Mouse (Mus musculus): Measurements from ENCODE around the gene Tm4sf19.

Gene Tm4sf19

DNA sequence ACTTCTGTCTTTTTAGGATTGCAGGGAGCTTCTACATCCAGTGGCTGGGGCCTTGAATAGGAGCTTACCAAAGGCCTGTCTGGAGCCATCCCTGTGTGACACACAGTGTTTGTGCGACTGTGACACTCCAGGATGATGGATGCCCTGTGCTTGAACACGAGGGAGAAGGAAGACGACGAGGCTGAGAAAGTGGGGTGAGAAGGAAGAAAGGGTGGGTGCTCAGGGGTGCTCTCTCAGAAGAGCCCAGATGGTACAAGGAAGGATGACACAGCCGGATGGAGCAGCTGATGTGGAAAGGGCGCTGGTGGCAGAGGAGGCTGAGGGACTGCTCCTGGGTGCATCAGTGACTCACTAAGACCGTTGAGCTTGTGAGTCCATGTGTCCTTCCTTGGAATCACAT is at the start of gene Tm4sf19:
Gene Tm4sf19 (plus strand): TSS at position 240 of the 400 bp plus-strand sequence.
- no peak for DNase-seq (ENCODE audit: low spot score)

DNA sequence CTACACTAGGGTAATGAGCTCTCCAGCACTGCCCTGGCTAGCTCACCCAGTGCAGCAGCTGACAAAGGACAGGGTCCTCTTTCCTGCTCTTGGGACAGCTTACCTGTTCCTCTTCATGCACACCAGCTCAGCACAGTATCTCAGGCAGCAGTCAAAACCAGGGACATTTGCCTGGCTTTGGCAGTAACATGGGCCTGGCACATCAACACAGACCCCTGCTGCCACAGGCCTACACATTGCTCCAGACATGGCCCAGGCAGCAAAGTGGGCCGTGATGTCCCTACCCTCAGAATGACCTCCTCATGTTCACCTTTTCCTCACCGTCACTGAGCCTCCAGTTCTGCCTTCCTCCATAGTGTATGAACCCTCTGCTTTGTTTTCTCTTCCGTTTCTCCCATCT is 49.5 kb upstream of the Tm4sf19 start:
- no peak for DNase-seq (ENCODE audit: low spot score)

DNA sequence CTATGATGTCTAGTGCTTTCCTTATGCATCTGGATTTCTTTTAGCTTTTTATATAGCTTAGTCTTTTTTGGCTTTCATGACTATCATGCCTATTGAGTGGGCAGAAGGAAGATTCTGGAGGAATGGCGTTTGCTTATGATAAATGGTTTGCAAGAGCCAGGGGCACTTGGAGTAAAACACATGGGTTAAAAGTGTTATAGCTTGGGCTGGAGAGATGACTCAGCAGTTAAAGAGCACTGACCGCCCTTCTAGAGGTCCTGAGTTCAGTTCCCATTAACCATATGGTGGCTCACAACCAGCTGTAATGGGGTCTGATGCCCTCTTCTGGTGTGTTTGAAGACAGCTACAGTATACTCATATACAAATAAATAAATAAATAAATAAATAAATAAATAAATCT is 36.8 kb upstream of the Tm4sf19 start:
- DNase-seq (ENCODE audit: low spot score), result no peak

DNA sequence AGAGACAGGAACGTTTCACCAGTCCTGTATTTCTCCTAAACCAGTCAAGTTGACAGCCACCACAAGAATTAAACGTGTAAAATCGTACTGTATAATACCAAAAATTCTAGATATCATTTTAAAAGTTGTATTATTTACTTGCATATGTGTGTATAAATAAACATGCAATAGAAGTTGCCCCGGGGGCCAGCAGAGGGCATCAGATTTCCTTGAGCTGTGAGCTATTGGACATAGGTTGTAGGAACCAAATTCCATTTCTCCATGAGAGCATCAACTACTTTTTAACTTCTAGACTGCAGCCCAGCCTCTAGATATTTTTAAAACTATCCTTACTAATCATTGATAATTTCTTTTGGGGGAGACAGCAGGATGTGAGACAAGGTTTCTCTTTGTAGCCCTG is 29.0 kb upstream of the Tm4sf19 start:
- no peak for DNase-seq (ENCODE audit: low spot score)

DNA sequence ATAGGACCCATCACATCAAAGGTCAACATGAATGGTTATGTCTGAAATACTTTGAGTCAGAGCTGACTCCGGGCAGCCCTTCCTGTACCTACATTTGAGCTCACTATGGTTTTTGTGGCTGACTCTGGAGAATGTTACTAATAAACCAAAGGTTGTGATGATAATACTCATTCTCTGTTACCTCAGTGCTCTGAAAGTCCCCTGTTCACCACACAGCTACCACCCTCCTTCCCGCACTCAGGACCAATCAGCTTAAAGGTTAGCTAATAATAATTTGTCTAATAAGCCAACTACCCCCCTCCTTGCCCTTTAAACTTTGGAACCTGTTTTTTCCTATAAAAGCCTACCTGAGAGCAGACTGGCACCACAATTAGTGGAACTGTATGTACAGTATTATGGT is 20.7 kb upstream of the Tm4sf19 start:
- no peak for DNase-seq (ENCODE audit: low spot score)

DNA sequence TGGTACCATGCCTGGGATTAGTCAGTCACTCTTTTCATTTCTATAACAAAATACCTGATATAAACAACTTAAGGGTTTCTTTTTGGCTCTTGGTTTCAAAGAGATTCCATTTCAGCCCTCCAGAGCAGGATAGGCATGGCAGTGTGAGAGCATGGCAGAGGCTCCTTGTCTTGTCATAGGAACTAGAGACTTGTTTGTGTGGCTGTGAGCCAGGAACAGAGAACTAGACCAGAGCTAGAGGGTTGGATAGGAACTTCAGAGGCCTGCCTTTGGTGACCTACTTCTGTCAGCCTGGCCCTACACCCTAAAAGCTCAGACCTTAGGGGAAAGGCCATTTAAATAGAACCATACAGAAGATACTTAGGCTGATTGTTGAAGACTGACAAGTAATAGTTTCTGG is 17.4 kb upstream of the Tm4sf19 start:
- DNase-seq (ENCODE audit: low spot score), result no peak

DNA sequence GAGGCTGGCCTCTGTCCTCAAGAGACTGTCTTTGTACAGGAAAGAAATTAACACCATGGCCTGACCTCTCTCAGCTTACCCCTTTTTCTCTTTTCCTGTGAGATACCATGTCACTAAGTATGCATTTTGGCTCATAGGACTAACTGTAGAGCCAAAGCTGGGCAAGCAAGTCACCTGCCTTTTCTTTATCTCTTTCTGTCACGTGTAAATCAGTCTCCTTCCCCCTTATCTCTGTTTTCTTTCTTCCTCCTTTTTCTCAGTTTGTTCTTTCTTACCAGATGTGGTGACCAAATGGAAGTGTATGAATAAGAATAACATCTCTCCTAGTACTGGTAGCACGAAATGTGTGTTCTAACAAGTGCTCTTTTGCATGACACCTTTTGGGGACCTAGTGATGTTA is 15.4 kb upstream of the Tm4sf19 start:
- no peak for DNase-seq (ENCODE audit: low spot score)

DNA sequence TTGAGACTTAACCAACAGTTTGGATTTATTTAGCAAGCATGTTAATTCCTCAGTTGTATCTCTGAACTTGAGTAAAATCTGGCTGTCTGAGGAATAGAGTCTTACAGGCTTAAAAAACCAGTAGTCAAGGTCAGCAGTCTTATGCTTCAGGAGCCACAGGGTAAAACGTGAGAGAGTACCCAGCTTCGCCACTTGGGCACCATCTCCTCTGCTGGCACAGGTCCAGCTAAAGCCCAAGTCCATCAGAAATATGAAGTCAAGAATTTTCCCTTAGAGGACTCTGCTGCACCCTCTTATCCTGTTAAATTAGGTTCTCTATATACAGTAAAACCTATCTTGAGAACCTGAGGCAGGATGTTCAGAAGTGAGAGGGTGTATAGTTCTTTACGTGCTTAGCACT is 13.5 kb upstream of the Tm4sf19 start:
- no peak for DNase-seq (ENCODE audit: low spot score)

DNA sequence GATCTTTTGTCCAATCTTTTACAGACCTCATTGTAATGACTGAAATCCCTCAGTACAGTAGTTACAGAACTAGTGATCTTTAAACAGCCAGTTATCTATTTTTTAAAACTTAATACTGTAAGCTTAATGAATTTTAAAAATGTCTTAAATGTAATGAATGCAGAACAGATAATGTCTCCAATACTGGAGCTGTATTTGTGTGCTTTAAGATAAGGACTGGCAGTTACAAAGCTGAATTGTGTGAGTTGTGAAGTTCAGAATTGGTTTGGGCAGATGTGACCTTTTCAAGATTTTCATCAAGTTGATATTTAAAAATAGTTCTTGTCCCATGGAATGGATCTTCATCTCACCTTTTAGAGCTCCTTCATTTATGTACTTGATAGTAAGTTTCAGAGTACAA is 11.3 kb upstream of the Tm4sf19 start:
- no peak for DNase-seq (ENCODE audit: low spot score)

DNA sequence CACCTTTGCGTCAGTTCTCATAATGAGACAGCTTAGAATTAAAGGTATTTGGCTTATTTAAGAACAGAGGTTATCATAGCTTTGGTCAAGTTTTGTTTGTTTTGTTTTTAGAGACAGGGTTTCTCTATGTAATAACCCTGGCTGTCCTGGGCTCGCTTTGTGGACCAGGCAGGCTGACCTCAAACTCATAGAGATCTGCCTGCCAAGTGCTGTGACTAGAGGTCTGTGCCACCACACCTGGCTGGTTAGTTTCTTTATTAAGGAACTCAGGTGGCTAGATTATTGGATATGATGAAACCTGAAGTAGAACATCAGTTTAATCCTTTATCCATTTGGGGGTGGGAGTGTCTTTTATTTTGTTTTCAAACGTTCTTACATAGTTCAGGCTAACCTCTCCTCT is 10.5 kb upstream of the Tm4sf19 start:
- DNase-seq (ENCODE audit: low spot score), result no peak

DNA sequence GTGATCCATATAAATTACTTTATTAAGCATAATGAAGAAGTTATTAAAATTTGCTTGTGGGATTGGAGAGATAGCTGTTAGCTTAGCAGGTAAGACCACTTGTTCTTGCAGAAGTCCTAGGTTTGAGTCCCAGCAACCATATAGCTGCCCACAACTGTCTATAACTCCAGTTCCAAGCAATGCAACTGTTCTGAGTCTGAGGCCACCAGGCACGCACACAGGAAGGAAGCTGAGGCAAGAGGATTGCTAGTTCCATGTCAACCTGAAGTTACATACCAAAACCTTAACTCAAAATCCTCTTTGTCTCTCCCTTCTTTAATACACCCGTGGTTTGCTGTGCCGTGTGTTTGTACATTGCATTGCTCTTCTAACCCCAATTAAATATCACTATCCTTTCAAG is 9.4 kb upstream of the Tm4sf19 start:
- DNase-seq (ENCODE audit: low spot score), result no peak

DNA sequence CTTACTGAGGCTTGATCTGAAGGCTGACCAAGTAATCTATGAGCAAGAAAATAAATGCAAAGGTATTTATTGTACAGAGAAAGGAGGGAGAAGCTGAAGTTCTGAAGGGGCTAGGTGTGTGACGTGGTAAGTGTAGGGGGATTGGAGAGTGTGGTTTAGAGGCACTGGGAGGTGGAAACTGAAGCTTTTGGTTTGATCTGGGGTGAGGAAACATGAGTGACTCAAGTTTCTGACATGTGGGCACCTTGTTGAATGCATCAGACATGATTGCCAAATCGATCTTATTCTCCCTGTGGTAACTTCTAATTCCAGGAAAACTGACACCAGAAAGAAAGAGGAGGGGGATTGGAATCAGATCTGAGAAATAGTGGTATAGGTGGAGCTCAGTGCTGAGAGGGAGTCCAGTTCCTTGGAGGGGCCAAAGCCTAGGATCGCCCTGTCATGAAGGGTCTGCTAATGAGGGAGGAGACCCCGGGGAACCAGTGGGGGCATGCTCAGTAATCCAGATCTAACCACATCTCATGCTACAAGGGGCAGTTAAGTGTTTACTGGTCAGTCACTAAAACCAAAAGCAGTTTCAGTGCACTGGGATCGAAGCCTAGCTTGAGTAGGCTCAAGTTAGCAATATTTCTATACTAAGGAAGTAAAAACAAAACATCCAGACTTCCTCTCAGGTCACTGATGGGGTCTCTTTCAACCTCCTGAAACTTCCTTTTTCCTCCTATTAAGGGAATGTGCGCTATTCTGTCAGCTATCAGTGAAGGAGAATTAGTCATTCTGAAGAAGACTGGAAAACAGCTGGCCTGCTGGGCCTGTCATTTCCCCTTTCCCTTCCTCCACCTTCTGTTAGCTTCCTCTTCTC is 4.4 kb upstream of the Tm4sf19 start:
- DNase-seq (ENCODE audit: low spot score), result no peak

DNA sequence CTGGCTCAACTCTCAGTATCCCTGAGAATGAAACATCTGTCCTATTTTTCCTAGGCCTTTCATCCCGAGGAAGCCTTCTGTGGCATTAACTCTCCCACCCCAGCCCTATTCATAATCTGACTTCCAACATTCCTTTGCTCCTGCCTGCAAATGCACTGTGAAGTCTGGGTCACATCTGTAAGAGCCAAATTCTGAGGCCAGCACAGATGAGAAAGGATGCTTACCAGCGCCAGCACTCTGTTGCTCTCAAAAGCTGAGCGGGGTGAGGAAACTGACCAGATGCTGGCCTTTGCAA is 3.8 kb upstream of the Tm4sf19 start:
- no peak for DNase-seq (ENCODE audit: low spot score)

DNA sequence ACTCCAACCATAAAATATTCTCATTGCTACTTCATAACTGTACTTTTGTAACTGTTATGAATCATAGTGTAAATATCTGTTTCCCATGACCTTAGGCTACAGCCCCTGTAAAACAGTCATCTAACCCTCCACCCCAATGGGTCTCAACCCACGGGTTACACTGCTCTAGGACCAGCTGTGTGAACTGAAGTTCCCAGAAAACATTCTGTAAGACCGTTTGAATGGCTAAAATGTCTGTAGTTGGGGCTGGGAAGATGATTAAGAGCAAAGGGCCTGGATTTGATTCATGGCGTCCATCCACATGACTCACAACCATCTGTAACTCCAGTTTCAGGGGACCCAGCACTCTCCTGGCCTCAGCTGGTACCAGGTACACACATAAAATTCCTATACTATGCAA is 2.1 kb upstream of the Tm4sf19 start:
- DNase-seq (ENCODE audit: low spot score), result no peak

DNA sequence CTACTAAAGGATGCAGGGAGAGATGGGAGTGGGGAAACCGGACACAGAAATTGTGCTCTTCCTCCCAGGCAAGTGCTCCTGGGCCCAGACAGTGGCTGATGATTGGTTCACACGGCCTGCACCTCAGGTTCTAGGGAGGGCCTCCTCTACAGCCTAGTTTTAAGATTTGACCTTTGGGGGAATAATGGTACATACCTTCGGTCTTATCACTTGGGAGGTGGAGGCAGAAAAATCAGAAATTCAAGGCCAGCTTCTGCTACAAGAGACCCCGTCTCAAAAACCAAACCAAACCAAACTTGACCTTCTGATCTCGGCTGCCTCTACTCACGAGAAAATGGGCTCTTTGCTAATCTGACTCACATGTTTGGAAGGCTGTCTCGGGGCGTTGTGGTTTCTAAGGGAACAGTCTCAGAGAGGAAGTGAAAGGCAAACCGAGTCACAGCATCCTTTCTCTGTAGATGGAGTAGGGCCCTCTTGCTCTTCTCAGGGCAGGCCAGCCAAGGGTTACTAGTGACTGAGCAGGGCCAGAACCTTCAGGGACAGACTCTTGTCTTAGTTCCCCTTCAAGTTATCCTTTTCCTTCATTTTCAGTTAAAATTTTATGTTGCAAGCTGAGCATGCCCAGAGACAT is 1.1 kb downstream of the Tm4sf19 start:
- DNase-seq (ENCODE audit: low spot score), result no peak

DNA sequence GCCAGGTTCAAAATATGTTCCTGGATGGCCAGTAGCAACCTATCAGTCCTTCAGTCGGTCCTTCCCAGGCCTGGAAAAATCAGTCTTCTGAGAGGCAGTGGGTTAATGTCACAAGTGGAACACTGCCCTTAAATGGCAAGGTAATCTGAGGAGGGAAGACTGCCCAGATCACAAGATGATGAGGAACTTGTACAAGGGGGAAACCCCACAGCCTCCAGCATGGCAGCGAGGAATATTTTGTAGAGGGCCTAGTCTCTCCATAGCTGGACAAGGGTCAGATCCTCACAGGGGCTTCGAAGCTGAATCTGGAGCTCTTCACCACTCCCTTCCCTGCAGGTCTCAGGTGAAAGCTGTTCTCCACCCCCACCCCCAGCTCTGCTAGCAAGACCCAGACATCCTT is 2.5 kb downstream of the Tm4sf19 start:
- DNase-seq (ENCODE audit: low spot score), result no peak

DNA sequence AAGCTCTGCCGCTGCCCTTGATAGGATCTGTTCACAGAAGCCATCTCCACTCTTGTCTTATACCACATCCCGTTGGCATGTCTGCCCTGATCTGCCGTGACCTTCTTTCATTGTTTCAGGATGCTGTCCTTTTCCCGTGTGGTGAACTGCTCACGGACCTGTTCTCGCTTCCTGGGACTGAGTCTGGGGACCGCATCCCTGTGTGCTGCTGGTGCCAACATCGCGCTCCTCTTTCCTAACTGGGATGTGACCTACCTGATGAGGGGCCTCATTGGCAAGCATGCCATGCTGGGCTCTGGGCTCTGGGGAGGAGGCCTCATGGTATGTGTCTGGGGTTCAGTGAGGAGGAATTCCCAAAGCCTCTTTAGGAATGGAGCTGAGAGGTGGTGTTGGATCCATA is 5.4 kb downstream of the Tm4sf19 start:
- DNase-seq (ENCODE audit: low spot score), result no peak

DNA sequence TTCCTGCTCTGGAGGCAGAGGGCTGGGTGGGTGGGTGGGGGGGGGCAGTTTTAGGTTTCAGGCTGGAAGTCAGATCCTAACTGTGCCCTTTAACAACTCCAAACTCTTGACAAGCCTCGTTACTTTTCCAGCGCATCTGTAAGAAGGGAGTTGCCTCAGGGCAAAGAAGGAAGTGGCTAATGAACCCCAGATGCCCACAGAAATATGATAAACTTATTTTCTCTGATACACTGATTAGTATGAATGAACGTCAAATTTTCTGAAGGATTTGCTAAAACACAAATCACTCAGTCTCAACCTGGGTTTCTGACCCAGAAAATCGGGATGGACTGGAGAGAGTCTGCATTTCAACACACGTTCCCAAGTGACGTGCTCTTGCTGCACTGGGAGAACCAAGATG is 6.4 kb downstream of the Tm4sf19 start:
- no peak for DNase-seq (ENCODE audit: low spot score)

DNA sequence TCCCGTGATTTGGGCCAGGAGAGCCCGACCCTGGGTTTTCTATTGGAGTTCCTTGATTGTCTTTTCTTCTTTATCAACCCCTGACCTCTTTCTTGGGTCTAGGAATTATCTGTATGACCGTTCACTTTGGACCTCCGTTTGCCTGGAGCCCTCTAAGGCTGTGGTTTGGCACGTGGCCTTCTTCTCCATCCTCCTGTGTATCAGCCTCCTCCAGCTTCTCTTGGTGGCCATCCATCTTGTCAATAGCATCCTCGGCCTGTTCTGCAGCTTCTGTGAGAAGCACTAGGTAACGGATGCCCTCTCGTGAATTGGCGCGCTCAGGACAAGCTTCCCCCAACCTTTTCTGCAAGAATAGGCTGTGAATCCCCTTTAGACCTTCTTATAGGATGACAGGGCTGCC is 7.4 kb downstream of the Tm4sf19 start:
- DNase-seq (ENCODE audit: low spot score), result no peak

DNA sequence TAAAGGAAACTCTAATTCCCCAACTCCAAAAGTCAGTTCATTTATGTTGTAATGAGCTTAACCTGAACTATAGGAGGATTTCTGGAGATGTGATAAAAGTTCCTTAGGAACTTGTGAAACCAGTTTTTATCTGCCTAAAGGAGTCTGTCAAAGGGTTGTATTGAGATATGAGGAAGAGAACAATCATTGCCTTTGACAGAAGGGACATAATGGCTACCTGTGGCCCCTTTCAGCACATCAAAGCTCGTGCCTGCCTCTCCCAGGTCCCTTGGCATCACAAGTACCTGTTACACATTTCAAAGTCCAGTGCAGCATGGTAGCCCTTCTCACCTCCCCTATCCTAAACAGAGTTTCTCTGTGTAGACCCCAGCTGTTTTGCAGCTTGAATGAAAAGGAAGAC is 17.2 kb downstream of the Tm4sf19 start:
- no peak for DNase-seq (ENCODE audit: low spot score)

DNA sequence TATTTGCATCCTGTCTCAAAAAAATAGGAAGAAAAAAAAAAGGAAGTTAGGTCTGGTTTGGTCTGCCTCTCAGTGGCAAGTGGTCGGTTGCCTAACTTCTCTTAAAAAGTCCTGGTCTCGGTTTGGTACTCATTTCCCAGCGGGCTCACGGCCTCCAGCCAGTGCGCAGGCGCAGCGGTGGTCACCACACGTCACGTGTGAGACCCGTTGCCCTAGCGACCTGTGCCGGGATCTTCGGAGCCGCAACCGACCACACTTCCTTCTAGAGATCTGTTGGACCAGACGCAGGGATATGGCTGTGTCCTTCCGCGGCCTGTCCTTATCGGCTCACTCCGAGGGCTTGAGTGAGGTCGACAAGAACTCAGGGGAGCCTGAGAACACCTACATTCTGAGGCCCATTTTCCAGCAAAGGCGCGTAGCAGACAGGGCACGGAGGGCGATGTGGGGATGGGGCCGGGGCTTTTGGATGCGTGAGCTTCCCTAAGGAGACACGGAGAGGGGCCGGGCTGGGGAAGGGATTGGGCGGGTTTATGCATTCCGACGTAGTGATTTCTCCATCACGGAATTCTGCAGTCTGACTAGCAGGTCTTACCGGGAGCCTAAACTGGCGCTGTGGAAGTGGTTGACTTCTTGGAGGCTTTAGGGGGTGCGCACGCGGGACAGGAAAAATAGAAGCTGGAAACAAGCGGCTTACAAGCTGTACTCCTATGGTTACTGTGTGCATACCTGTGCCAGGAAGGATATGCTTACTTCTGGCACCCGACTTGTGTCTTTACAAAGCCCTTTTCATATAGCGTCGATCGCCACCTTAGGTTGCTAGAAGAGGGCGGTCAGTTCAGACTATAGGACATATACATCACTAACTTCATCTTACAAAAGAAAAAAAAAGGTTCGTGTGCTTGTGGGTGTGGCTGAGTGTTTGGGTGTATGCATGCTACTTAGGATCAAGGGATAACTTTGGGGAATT is 19.5 kb downstream of the Tm4sf19 start, which contains the start of gene Tctex1d2:
Gene Tctex1d2 (plus strand): TSS at position 186 of the 967 bp plus-strand sequence.
- DNase-seq (ENCODE audit: low spot score), result peak; percentile 88

DNA sequence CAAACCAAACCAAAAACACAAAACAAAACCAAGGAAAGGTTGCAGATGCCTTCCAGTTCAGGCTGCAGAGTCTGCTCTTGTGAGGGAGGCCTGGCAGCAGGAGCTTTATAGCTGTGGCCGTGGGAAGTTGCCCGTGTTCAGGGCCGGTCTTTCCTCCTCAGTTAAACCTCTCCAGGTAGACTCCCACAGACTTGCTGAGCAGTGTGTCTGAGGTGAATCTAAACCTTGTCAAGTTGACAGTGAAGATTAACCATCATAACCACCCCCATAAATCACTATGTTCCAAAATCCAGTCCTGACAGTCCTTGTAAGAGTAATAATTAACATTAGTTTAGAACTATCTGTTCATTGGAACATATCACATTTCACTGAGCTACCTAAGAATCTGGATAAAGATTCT is 27.2 kb downstream of the Tm4sf19 start:
- no peak for DNase-seq (ENCODE audit: low spot score)

Measured in ovary, postnatal 14 days (tissue).